ENCODE assay signal across 20 mouse cellular contexts in genomic region chr6:87875562-87875961, GRCm38 (mm10). TPM values are rescaled to one million over a fixed set of nuclear protein-coding genes. Genes with fewer than 3 reads are reported as not detected.
A peak's percentile ranks its signal among the peaks of the same experiment; 100 is the strongest.
DNase-seq lines count a peak whose midpoint lies in the region; ATAC-seq and TF ChIP-seq lines count a peak whose summit lies in the region.
"Had no signal": no experiment of that assay in that cellular context is flagged by ENCODE, and none has a peak within 500 bp of the region (broad histone marks: within the 10 kb centered on the region; RNA-seq: fewer than 3 reads in every experiment).

No protein-coding gene starts in this region.

- peak; percentile 42 for DNase-seq in gastrocnemius, adult 2 months
- DNase-seq in gastrocnemius, postnatal 25 days, result no peak
- peak; percentile 68 for DNase-seq in liver, adult 2 months (ENCODE audit: extremely low read depth, low read depth, low spot score)
- no peak for DNase-seq in liver, embryonic 11.5 days (ENCODE audit: low spot score)
- no peak for DNase-seq in thymus, postnatal 36 days
- DNase-seq: cerebellum, adult 18-20 months; cerebellum, postnatal 25 days; layer of hippocampus, postnatal 36 days; thymus, postnatal 25 days had no signal

- H3K4me2 ChIP-seq in liver, embryonic 11.5 days, result no peak overlapping the region
- no peak overlapping the region for H3K4me2 ChIP-seq in intestine, postnatal 0 days (replicated peaks; ENCODE audit: low read depth)
- H3K4me2 ChIP-seq: embryonic facial prominence, embryonic 12.5 days; forebrain, embryonic 15.5 days; hindbrain, embryonic 12.5 days; limb, embryonic 13.5 days; lung, embryonic 14.5 days; midbrain, embryonic 15.5 days had no signal

- intact Hi-C loops in gastrocnemius, adult 2 months (cut with DNase I), result no loop called here

- H3K27me3 ChIP-seq in liver, adult 2 months (ENCODE audit: control insufficient read depth, insufficient read depth, low read length), result no peaks in the 10 kb centered on the region
- H3K27me3 ChIP-seq in liver, embryonic 11.5 days (replicated peaks; ENCODE audit: control insufficient read depth, insufficient read depth, low read length), result no peaks in the 10 kb centered on the region
- H3K27me3 ChIP-seq in intestine, postnatal 0 days (replicated peaks; ENCODE audit: control insufficient read depth, insufficient read depth, low read length), result no peaks in the 10 kb centered on the region
- H3K27me3 ChIP-seq in small intestine, adult 2 months (ENCODE audit: control insufficient read depth, insufficient read depth, low read length), result no peaks in the 10 kb centered on the region
- H3K27me3 ChIP-seq: embryonic facial prominence, embryonic 12.5 days; forebrain, embryonic 15.5 days; heart, embryonic 13.5 days; hindbrain, embryonic 12.5 days; limb, embryonic 13.5 days; midbrain, embryonic 15.5 days had no signal

- TF ChIP-seq CTCF in gastrocnemius, adult 2 months (IDR thresholded peaks at IDR 0.05), result no peak
- TF ChIP-seq CTCF in liver, adult 2 months (IDR thresholded peaks at IDR 0.05; ENCODE audit: low read depth, low read length), result no peak
- TF ChIP-seq CTCF in intestine, postnatal 0 days (IDR thresholded peaks at IDR 0.05; ENCODE audit: low read depth), result no peak
- no peak for TF ChIP-seq CTCF in small intestine, adult 2 months (IDR thresholded peaks at IDR 0.05; ENCODE audit: extremely low read depth, insufficient read length, insufficient replicate concordance, low read depth, low read length)

- H3K79me2 ChIP-seq in liver, adult 2 months (ENCODE audit: control insufficient read depth, insufficient read depth, low read length), result no peaks in the 10 kb centered on the region

- H3K4me3 ChIP-seq in gastrocnemius, adult 2 months, result peak overlapping the region; percentile 41; the same call in 1 of the 2 replicates
- H3K4me3 ChIP-seq in liver, adult 2 months (ENCODE audit: insufficient read depth, low read depth, low read length), result no peak overlapping the region
- H3K4me3 ChIP-seq in liver, embryonic 11.5 days (ENCODE audit: low read depth, low read length), result no peak overlapping the region
- no peak overlapping the region for H3K4me3 ChIP-seq in intestine, postnatal 0 days (ENCODE audit: low read depth, low read length)
- H3K4me3 ChIP-seq in small intestine, adult 2 months (ENCODE audit: low read depth, low read length), result no peak overlapping the region
- H3K4me3 ChIP-seq: embryonic facial prominence, embryonic 12.5 days; forebrain, embryonic 15.5 days; heart, embryonic 13.5 days; hindbrain, embryonic 12.5 days; limb, embryonic 13.5 days; midbrain, embryonic 15.5 days had no signal

- no peaks in the 10 kb centered on the region for H3K9me3 ChIP-seq in liver, embryonic 11.5 days (ENCODE audit: control insufficient read depth, low read length)
- H3K9me3 ChIP-seq in intestine, postnatal 0 days (ENCODE audit: control insufficient read depth), result no peaks in the 10 kb centered on the region
- H3K9me3 ChIP-seq: embryonic facial prominence, embryonic 12.5 days; forebrain, embryonic 15.5 days; heart, embryonic 13.5 days; hindbrain, embryonic 12.5 days; limb, embryonic 13.5 days; midbrain, embryonic 15.5 days had no signal

- H3K36me3 ChIP-seq in liver, adult 2 months (ENCODE audit: control insufficient read depth, insufficient read depth, low read length), result no peaks in the 10 kb centered on the region
- H3K36me3 ChIP-seq in liver, embryonic 11.5 days (ENCODE audit: control insufficient read depth, insufficient read depth, low read length), result no peaks in the 10 kb centered on the region
- no peaks in the 10 kb centered on the region for H3K36me3 ChIP-seq in intestine, postnatal 0 days (ENCODE audit: control insufficient read depth, insufficient read depth)
- no peaks in the 10 kb centered on the region for H3K36me3 ChIP-seq in small intestine, adult 2 months (ENCODE audit: control insufficient read depth, insufficient read depth, low read length)
- H3K36me3 ChIP-seq: embryonic facial prominence, embryonic 12.5 days; forebrain, embryonic 15.5 days; heart, embryonic 13.5 days; hindbrain, embryonic 12.5 days; limb, embryonic 13.5 days; midbrain, embryonic 15.5 days had no signal

- ATAC-seq in liver, embryonic 11.5 days (replicated peaks; ENCODE audit: low FRiP score), result no peak
- peak; percentile 79 for ATAC-seq in intestine, postnatal 0 days
- no peak for ATAC-seq in megakaryocyte progenitor cell, adult 5-6 weeks (replicated peaks; ENCODE audit: poor library complexity)
- ATAC-seq: forebrain, embryonic 15.5 days; midbrain, embryonic 15.5 days had no signal

- peak overlapping the region; percentile 94 for H3K27ac ChIP-seq in gastrocnemius, adult 2 months
- peak overlapping the region; percentile 9 for H3K27ac ChIP-seq in liver, adult 2 months (replicated peaks; ENCODE audit: insufficient read depth, low read depth, low read length)
- H3K27ac ChIP-seq in liver, embryonic 11.5 days (ENCODE audit: low read depth, low read length), result no peak overlapping the region
- peak overlapping the region; percentile 74 for H3K27ac ChIP-seq in intestine, postnatal 0 days (ENCODE audit: low read depth, low read length)
- H3K27ac ChIP-seq in small intestine, adult 2 months (ENCODE audit: insufficient read depth, low read depth, low read length), result peak overlapping the region; percentile 97
- H3K27ac ChIP-seq: embryonic facial prominence, embryonic 12.5 days; forebrain, embryonic 15.5 days; heart, embryonic 13.5 days; hindbrain, embryonic 12.5 days; kidney, postnatal 0 days; limb, embryonic 13.5 days; midbrain, embryonic 15.5 days had no signal

- WGBS in liver, adult 2 months, result 27% methylated on average over 7 of the region's 7 CpGs
- WGBS in liver, embryonic 11.5 days, result 76% methylated on average over 7 of the region's 7 CpGs
- 38% methylated on average over 7 of the region's 7 CpGs for WGBS in intestine, postnatal 0 days
- 27% methylated on average over 7 of the region's 7 CpGs for WGBS in small intestine, adult 2 months

- peaks cover 26% of the 10 kb centered on the region for H3K4me1 ChIP-seq in liver, adult 2 months (ENCODE audit: control insufficient read depth, insufficient read depth, low read length)
- H3K4me1 ChIP-seq in liver, embryonic 11.5 days (replicated peaks; ENCODE audit: control insufficient read depth, insufficient read depth, low read length), result peaks cover 10% of the 10 kb centered on the region
- H3K4me1 ChIP-seq in intestine, postnatal 0 days (replicated peaks; ENCODE audit: control insufficient read depth, insufficient read depth, low read length), result 0 out of 2 replicates have a peak, but pooled peaks cover 5% of the 10 kb centered on the region
- peaks cover 28% of the 10 kb centered on the region for H3K4me1 ChIP-seq in small intestine, adult 2 months (ENCODE audit: control insufficient read depth, insufficient read depth, insufficient read length, low read length)
- H3K4me1 ChIP-seq: embryonic facial prominence, embryonic 12.5 days; forebrain, embryonic 15.5 days; heart, embryonic 13.5 days; hindbrain, embryonic 12.5 days; limb, embryonic 13.5 days; midbrain, embryonic 15.5 days had no signal

- H3K9ac ChIP-seq in liver, adult 2 months (ENCODE audit: low read depth, low read length), result no peak overlapping the region
- no peak overlapping the region for H3K9ac ChIP-seq in liver, embryonic 11.5 days (ENCODE audit: low read depth, low read length)
- H3K9ac ChIP-seq in intestine, postnatal 0 days (ENCODE audit: low read depth, low read length), result no peak overlapping the region
- H3K9ac ChIP-seq: embryonic facial prominence, embryonic 12.5 days; forebrain, embryonic 15.5 days; heart, embryonic 13.5 days; hindbrain, embryonic 12.5 days; limb, embryonic 13.5 days; lung, embryonic 14.5 days; midbrain, embryonic 15.5 days had no signal

- no peak for TF ChIP-seq POLR2A in liver, adult 2 months (IDR thresholded peaks at IDR 0.05; ENCODE audit: extremely low read depth, insufficient read depth, low read length)
- no peak for TF ChIP-seq POLR2A in small intestine, adult 2 months (IDR thresholded peaks at IDR 0.05; ENCODE audit: low read depth, low read length)

RNA-seq across cellular contexts. Expression of gene Copg1, which starts 12.1 kb away (rescaled TPM):
- 10 to 100 TPM; 29.2 to 34.4 TPM for total RNA-seq in gastrocnemius, adult 2 months (2021)
- total RNA-seq in gastrocnemius, postnatal 25 days (2021), result 10 to 100 TPM; 30.1 to 35.4 TPM
- total RNA-seq in liver, adult 2 months (2014; rRNA removed), result 41.1 and 57.2 TPM in 2 replicates
- 19.5 and 21.5 TPM in 2 replicates for polyA plus RNA-seq in liver, adult 2 months (2012; rRNA removed)
- polyA plus RNA-seq in liver, embryonic 11.5 days (2014; fragmentation: Nextera tagmentation; extraction: Ambion mirVana), result 116 and 130 TPM in 2 replicates
- 88.5 and 89.5 TPM in 2 replicates for polyA plus RNA-seq in intestine, postnatal 0 days (2015; fragmentation: Nextera tagmentation; extraction: Ambion mirVana)
- polyA plus RNA-seq in small intestine, adult 2 months (2012; rRNA removed), result 44.8 and 62.5 TPM in 2 replicates
- total RNA-seq in megakaryocyte progenitor cell, adult 5-6 weeks (2015), result 40.1 and 43.2 TPM in 2 replicates
- 67.2 and 75.4 TPM in 2 replicates for total RNA-seq in megakaryocyte progenitor cell, adult 5-6 weeks (2017)

RNA-seq across cellular contexts. Expression of gene Cnbp, which starts 24.7 kb away (rescaled TPM):
- total RNA-seq in gastrocnemius, adult 2 months (2021), result 100 to 1,000 TPM; 475 to 511 TPM
- total RNA-seq in gastrocnemius, postnatal 25 days (2021), result 100 to 1,000 TPM; 410 to 437 TPM
- 271 and 286 TPM in 2 replicates for total RNA-seq in liver, adult 2 months (2014; rRNA removed)
- polyA plus RNA-seq in liver, adult 2 months (2012; rRNA removed), result 165 and 177 TPM in 2 replicates
- 1,371 and 1,468 TPM in 2 replicates for polyA plus RNA-seq in liver, embryonic 11.5 days (2014; fragmentation: Nextera tagmentation; extraction: Ambion mirVana)
- polyA plus RNA-seq in intestine, postnatal 0 days (2015; fragmentation: Nextera tagmentation; extraction: Ambion mirVana), result 385 and 395 TPM in 2 replicates
- polyA plus RNA-seq in small intestine, adult 2 months (2012; rRNA removed), result 63.8 and 77.3 TPM in 2 replicates
- total RNA-seq in megakaryocyte progenitor cell, adult 5-6 weeks (2015), result 670 and 676 TPM in 2 replicates
- total RNA-seq in megakaryocyte progenitor cell, adult 5-6 weeks (2017), result 953 and 1,115 TPM in 2 replicates

RNA-seq across cellular contexts. Expression of gene Isy1, which starts 37.0 kb away (rescaled TPM):
- total RNA-seq in gastrocnemius, adult 2 months (2021), result 10 to 100 TPM; 17.7 to 21.1 TPM
- 10 to 100 TPM; 17.8 to 20.4 TPM for total RNA-seq in gastrocnemius, postnatal 25 days (2021)
- total RNA-seq in liver, adult 2 months (2014; rRNA removed), result 18.6 and 22.8 TPM in 2 replicates
- 5.6 and 6.8 TPM in 2 replicates for polyA plus RNA-seq in liver, adult 2 months (2012; rRNA removed)
- 84.8 and 89.0 TPM in 2 replicates for polyA plus RNA-seq in liver, embryonic 11.5 days (2014; fragmentation: Nextera tagmentation; extraction: Ambion mirVana)
- 24.5 and 26.4 TPM in 2 replicates for polyA plus RNA-seq in intestine, postnatal 0 days (2015; fragmentation: Nextera tagmentation; extraction: Ambion mirVana)
- 2.2 and 6.7 TPM in 2 replicates for polyA plus RNA-seq in small intestine, adult 2 months (2012; rRNA removed)
- 27.8 and 32.1 TPM in 2 replicates for total RNA-seq in megakaryocyte progenitor cell, adult 5-6 weeks (2015)
- 115 and 136 TPM in 2 replicates for total RNA-seq in megakaryocyte progenitor cell, adult 5-6 weeks (2017)

RNA-seq across cellular contexts. Expression of gene Hmces, which starts 38.2 kb away (rescaled TPM):
- 1 to 10 TPM; 5.9 to 6.4 TPM for total RNA-seq in gastrocnemius, adult 2 months (2021)
- total RNA-seq in gastrocnemius, postnatal 25 days (2021), result 1 to 10 TPM; 5.4 to 7.4 TPM
- 6.5 and 7.9 TPM in 2 replicates for total RNA-seq in liver, adult 2 months (2014; rRNA removed)
- polyA plus RNA-seq in liver, adult 2 months (2012; rRNA removed), result 6.3 and 9.6 TPM in 2 replicates
- polyA plus RNA-seq in liver, embryonic 11.5 days (2014; fragmentation: Nextera tagmentation; extraction: Ambion mirVana), result 41.7 and 42.7 TPM in 2 replicates
- polyA plus RNA-seq in intestine, postnatal 0 days (2015; fragmentation: Nextera tagmentation; extraction: Ambion mirVana), result 17.9 and 19.3 TPM in 2 replicates
- 6.5 and 19.8 TPM in 2 replicates for polyA plus RNA-seq in small intestine, adult 2 months (2012; rRNA removed)
- 20.9 and 25.5 TPM in 2 replicates for total RNA-seq in megakaryocyte progenitor cell, adult 5-6 weeks (2015)
- total RNA-seq in megakaryocyte progenitor cell, adult 5-6 weeks (2017), result 34.5 and 37.8 TPM in 2 replicates

RNA-seq across cellular contexts. Expression of gene Gm45140, which starts 40.0 kb away (rescaled TPM):
- total RNA-seq in gastrocnemius, adult 2 months (2021), result 1 to 10 TPM in 1 of 2 experiments, under 1 TPM in 1; 0.45 to 1.7 TPM
- under 1 TPM in 1 of 2 experiments, not detected in 1; 0.59 TPM for total RNA-seq in gastrocnemius, postnatal 25 days (2021)
- total RNA-seq in liver, adult 2 months (2014; rRNA removed), result 1.0 and 1.1 TPM in 2 replicates
- polyA plus RNA-seq in liver, adult 2 months (2012; rRNA removed), result 0.51 and 0.98 TPM in 2 replicates
- polyA plus RNA-seq in liver, embryonic 11.5 days (2014; fragmentation: Nextera tagmentation; extraction: Ambion mirVana), result 5.6 and 7.8 TPM in 2 replicates
- polyA plus RNA-seq in intestine, postnatal 0 days (2015; fragmentation: Nextera tagmentation; extraction: Ambion mirVana), result 1.3 and 2.0 TPM in 2 replicates
- polyA plus RNA-seq in small intestine, adult 2 months (2012; rRNA removed), result 0.34 and 0.47 TPM in 2 replicates
- total RNA-seq in megakaryocyte progenitor cell, adult 5-6 weeks (2015), result 2.2 and 3.7 TPM in 2 replicates
- 17.4 and 19.9 TPM in 2 replicates for total RNA-seq in megakaryocyte progenitor cell, adult 5-6 weeks (2017)

Comparison
In these comparisons a context has a peak if more than half of its experiments do, and no peak if none do; other contexts are left out.
1. DNase-seq: peak in gastrocnemius, adult 2 months (single experiment) and liver, adult 2 months (single experiment); none in gastrocnemius, postnatal 25 days (single experiment), liver, embryonic 11.5 days (single experiment) and thymus, postnatal 36 days (0 of 2).